Mouse (Mus musculus): ENCODE data around the gene Nrg3. TPM values are rescaled to one million over a fixed set of nuclear protein-coding genes. Genes with fewer than 3 reads are reported as not detected.

The Nrg3 gene
- polyA plus RNA-seq, 1 experiment from 2014 or later, result not detected

GRCm38 (mm10) chr14:38835006-38835405 is 637.9 kb downstream of the Nrg3 start:
- Histone ChIP-seq H3K9me3 (no peaks in the 10 kb centered on the region), H3K4me3 (no peak overlapping the region), H3K36me3 (no peaks in the 10 kb centered on the region), H3K27me3 (ENCODE audit: insufficient read depth, poor library complexity, severe bottlenecking) (no peaks in the 10 kb centered on the region), H3K27ac (no peak overlapping the region), H3K4me1 (no peaks in the 10 kb centered on the region)
- WGBS, result 75% methylated on average over 4 of the region's 4 CpGs
- no peak for DNase-seq (ENCODE audit: low spot score)

GRCm38 (mm10) chr14:38824891-38825290 is 648.0 kb downstream of the Nrg3 start:
- Histone ChIP-seq H3K27ac (no peak overlapping the region), H3K27me3 (ENCODE audit: insufficient read depth, poor library complexity, severe bottlenecking) (no peaks in the 10 kb centered on the region), H3K36me3 (no peaks in the 10 kb centered on the region), H3K4me3 (no peak overlapping the region), H3K9me3 (no peaks in the 10 kb centered on the region), H3K4me1 (no peaks in the 10 kb centered on the region)
- WGBS, result 93% methylated on average over 1 of the region's 1 CpGs
- DNase-seq (ENCODE audit: low spot score), result no peak

- no peaks in the 10 kb centered on the region for H3K36me3 ChIP-seq
- WGBS, result 74% methylated on average over 3 of the region's 3 CpGs
- no peak overlapping the region for H3K4me3 ChIP-seq
- H3K4me1 ChIP-seq, result no peaks in the 10 kb centered on the region
- H3K9me3 ChIP-seq, result no peaks in the 10 kb centered on the region
- no peak for DNase-seq (ENCODE audit: low spot score)
- no peak overlapping the region for H3K27ac ChIP-seq
- H3K27me3 ChIP-seq (ENCODE audit: insufficient read depth, poor library complexity, severe bottlenecking), result no peaks in the 10 kb centered on the region
Measured at GRCm38 (mm10) chr14:38797027-38797426, 675.9 kb downstream of the Nrg3 start.

GRCm38 (mm10) chr14:38775291-38776116 is 697.4 kb downstream of the Nrg3 start:
- Histone ChIP-seq H3K4me3 (no peak overlapping the region), H3K27ac (no peak overlapping the region), H3K9me3 (no peaks in the 10 kb centered on the region), H3K36me3 (no peaks in the 10 kb centered on the region), H3K4me1 (no peaks in the 10 kb centered on the region), H3K27me3 (ENCODE audit: insufficient read depth, poor library complexity, severe bottlenecking) (no peaks in the 10 kb centered on the region)
- WGBS, result 81% methylated on average over 5 of the region's 5 CpGs
- DNase-seq (ENCODE audit: low spot score), result no peak

GRCm38 (mm10) chr14:38774811-38775210 is 698.1 kb downstream of the Nrg3 start:
- H3K36me3 ChIP-seq, result no peaks in the 10 kb centered on the region
- DNase-seq (ENCODE audit: low spot score), result no peak
- H3K27ac ChIP-seq, result no peak overlapping the region
- H3K27me3 ChIP-seq (ENCODE audit: insufficient read depth, poor library complexity, severe bottlenecking), result no peaks in the 10 kb centered on the region
- no peaks in the 10 kb centered on the region for H3K4me1 ChIP-seq
- 62% methylated on average over 1 of the region's 1 CpGs for WGBS
- no peak overlapping the region for H3K4me3 ChIP-seq
- no peaks in the 10 kb centered on the region for H3K9me3 ChIP-seq

GRCm38 (mm10) chr14:38730465-38730864 is 742.4 kb downstream of the Nrg3 start:
- DNase-seq (ENCODE audit: low spot score), result no peak
- H3K27ac ChIP-seq, result no peak overlapping the region

GRCm38 (mm10) chr14:38703894-38704293 is 769.0 kb downstream of the Nrg3 start:
- Histone ChIP-seq H3K9me3 (no peaks in the 10 kb centered on the region), H3K36me3 (no peaks in the 10 kb centered on the region), H3K4me3 (no peak overlapping the region), H3K27ac (no peak overlapping the region), H3K27me3 (ENCODE audit: insufficient read depth, poor library complexity, severe bottlenecking) (no peaks in the 10 kb centered on the region), H3K4me1 (no peaks in the 10 kb centered on the region)
- no peak for DNase-seq (ENCODE audit: low spot score)
- 66% methylated on average over 4 of the region's 4 CpGs for WGBS

More at GRCm38 (mm10) chr14:38730465-38730864, 742.4 kb downstream of the Nrg3 start:
- Histone ChIP-seq H3K4me1 (no peaks in the 10 kb centered on the region), H3K27me3 (ENCODE audit: insufficient read depth, poor library complexity, severe bottlenecking) (no peaks in the 10 kb centered on the region), H3K36me3 (no peaks in the 10 kb centered on the region), H3K4me3 (no peak overlapping the region), H3K9me3 (no peaks in the 10 kb centered on the region)

GRCm38 (mm10) chr14:38702596-38703393 is 770.1 kb downstream of the Nrg3 start:
- Histone ChIP-seq H3K4me3 (no peak overlapping the region), H3K27ac (no peak overlapping the region), H3K36me3 (no peaks in the 10 kb centered on the region), H3K4me1 (no peaks in the 10 kb centered on the region), H3K9me3 (no peaks in the 10 kb centered on the region), H3K27me3 (ENCODE audit: insufficient read depth, poor library complexity, severe bottlenecking) (no peaks in the 10 kb centered on the region)
- WGBS, result 74% methylated on average over 9 of the region's 9 CpGs
- no peak for DNase-seq (ENCODE audit: low spot score)

GRCm38 (mm10) chr14:38701413-38701812 is 771.5 kb downstream of the Nrg3 start:
- H3K4me3 ChIP-seq, result no peak overlapping the region
- no peak for DNase-seq (ENCODE audit: low spot score)
- no peaks in the 10 kb centered on the region for H3K36me3 ChIP-seq
- WGBS, result 31% methylated on average over 1 of the region's 1 CpGs
- no peaks in the 10 kb centered on the region for H3K4me1 ChIP-seq
- no peaks in the 10 kb centered on the region for H3K27me3 ChIP-seq (ENCODE audit: insufficient read depth, poor library complexity, severe bottlenecking)
- no peaks in the 10 kb centered on the region for H3K9me3 ChIP-seq
- no peak overlapping the region for H3K27ac ChIP-seq

GRCm38 (mm10) chr14:38700972-38701371 is 771.9 kb downstream of the Nrg3 start:
- 83% methylated on average over 3 of the region's 3 CpGs for WGBS
- no peak for DNase-seq (ENCODE audit: low spot score)

GRCm38 (mm10) chr14:38659973-38660372 is 812.9 kb downstream of the Nrg3 start:
- 69% methylated on average over 1 of the region's 1 CpGs for WGBS
- H3K27ac ChIP-seq, result no peak overlapping the region
- H3K4me3 ChIP-seq, result no peak overlapping the region
- DNase-seq (ENCODE audit: low spot score), result no peak
- H3K9me3 ChIP-seq, result no peaks in the 10 kb centered on the region
- H3K4me1 ChIP-seq, result no peaks in the 10 kb centered on the region
- H3K36me3 ChIP-seq, result no peaks in the 10 kb centered on the region
- no peaks in the 10 kb centered on the region for H3K27me3 ChIP-seq (ENCODE audit: insufficient read depth, poor library complexity, severe bottlenecking)

More at GRCm38 (mm10) chr14:38700972-38701371, 771.9 kb downstream of the Nrg3 start:
- no peaks in the 10 kb centered on the region for H3K9me3 ChIP-seq
- no peak overlapping the region for H3K4me3 ChIP-seq
- H3K27me3 ChIP-seq (ENCODE audit: insufficient read depth, poor library complexity, severe bottlenecking), result no peaks in the 10 kb centered on the region
- no peaks in the 10 kb centered on the region for H3K4me1 ChIP-seq
- H3K27ac ChIP-seq, result no peak overlapping the region
- no peaks in the 10 kb centered on the region for H3K36me3 ChIP-seq

GRCm38 (mm10) chr14:38637070-38637469 is 835.8 kb downstream of the Nrg3 start:
- Histone ChIP-seq H3K4me3 (no peak overlapping the region), H3K27me3 (ENCODE audit: insufficient read depth, poor library complexity, severe bottlenecking) (no peaks in the 10 kb centered on the region), H3K27ac (no peak overlapping the region), H3K4me1 (no peaks in the 10 kb centered on the region), H3K36me3 (no peaks in the 10 kb centered on the region), H3K9me3 (no peaks in the 10 kb centered on the region)
- DNase-seq (ENCODE audit: low spot score), result no peak
- 74% methylated on average over 3 of the region's 3 CpGs for WGBS

- Histone ChIP-seq H3K27ac (no peak overlapping the region), H3K4me1 (no peaks in the 10 kb centered on the region), H3K36me3 (no peaks in the 10 kb centered on the region), H3K27me3 (ENCODE audit: insufficient read depth, poor library complexity, severe bottlenecking) (no peaks in the 10 kb centered on the region), H3K9me3 (no peaks in the 10 kb centered on the region), H3K4me3 (no peak overlapping the region)
- 84% methylated on average over 3 of the region's 3 CpGs for WGBS
- DNase-seq (ENCODE audit: low spot score), result no peak
Measured at GRCm38 (mm10) chr14:38630114-38630513, 842.8 kb downstream of the Nrg3 start.

All from heart, embryonic 10.5 days (tissue).